Mouse (Mus musculus) testis, postnatal 10 days (tissue): ENCODE measurements around the gene Cdkl4.
"Not testable (repeated sequence)": the region's sequence is repeated elsewhere in the genome, so short reads cannot be mapped to it uniquely, and the experiment has no call there.

ENCODE experiments used
- DNase-seq: peaks from one replicate; pipeline ENCODE4 v3.0.0; 2021; ENCODE audit warnings: low spot score

Gene Cdkl4

GRCm38 (mm10) chr17:80577639-80578038, at the start of gene Cdkl4:
Cdkl4 (minus strand) TSS chr17:80577813.
- DNase-seq, result no peak

GRCm38 (mm10) chr17:80624979-80625378, 47.4 kb upstream of the Cdkl4 start:
- DNase-seq, result no peak

DNA sequence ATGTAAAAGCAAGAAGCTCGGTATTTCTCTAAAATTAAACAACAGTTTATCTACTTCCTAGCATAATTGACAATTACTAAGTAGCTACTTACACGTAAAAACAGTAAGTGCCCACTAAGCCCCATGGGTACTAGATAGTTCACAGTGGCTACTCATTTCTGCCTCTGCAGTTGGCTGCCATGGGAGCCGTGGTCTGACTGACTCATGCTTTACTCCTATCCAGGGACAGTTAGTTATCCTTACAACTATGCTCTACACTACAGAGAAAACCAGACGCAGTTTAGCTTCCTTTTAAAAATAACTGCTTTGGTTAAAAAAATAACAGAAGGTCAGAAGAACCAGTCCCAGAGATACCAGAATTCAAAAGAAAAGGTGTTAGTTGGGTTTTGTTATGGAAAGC, 44.1 kb upstream of the Cdkl4 start:
- no peak for DNase-seq

DNA sequence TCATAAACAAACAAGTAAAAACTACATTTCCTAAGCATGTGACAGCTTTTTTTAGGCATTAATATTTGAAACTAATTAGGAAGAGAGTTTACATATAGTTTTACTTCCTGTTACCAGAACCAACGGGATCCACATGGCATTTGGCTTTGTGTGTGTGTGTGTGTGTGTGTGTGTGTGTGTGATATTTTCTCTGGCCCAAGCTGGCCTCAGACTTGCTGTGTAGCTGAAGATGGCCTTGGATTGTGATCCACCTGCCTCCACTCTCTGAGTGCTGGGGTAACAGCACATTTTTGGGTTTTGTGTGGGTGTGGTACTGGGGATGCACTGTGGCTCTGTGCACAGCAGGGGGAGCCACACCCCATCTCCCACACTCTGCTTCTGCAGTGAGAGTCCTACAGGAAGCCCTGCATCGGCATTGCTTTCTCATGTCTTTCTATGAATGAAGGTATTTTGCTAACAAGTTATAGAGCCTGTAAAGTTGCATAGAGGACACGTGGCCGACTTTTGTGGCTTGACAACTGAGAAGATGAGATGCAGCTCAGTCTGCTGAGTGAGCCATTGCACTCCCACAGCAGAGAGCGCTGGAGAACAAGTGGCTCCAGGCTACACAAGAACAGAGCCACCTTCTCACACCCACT, 43.3 kb upstream of the Cdkl4 start:
- peak; percentile 77 for DNase-seq

- DNase-seq, result no peak
Measured at GRCm38 (mm10) chr17:80619556-80619955, 41.9 kb upstream of the Cdkl4 start.

DNA sequence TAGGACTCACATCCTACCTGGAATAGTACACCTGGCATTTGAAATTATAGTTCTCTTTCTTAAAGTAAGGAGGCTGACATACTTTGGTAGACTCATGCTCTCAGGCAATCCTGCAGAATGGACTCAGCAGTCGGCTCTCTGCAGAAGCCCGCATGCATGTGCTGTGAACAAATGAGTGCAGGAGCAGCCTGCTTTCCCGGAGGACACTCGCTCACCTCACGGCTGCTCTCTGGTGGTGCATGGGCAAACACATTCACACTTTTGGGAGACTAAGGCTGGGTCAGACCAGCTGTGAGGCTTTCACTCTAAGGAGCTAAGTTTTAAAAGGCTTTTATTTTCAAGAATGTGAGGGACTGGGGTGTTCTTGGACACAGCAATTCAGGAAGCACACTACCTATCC, 41.3 kb upstream of the Cdkl4 start:
- no peak for DNase-seq

GRCm38 (mm10) chr17:80603806-80604205, 26.2 kb upstream of the Cdkl4 start:
- DNase-seq, result no peak

DNA sequence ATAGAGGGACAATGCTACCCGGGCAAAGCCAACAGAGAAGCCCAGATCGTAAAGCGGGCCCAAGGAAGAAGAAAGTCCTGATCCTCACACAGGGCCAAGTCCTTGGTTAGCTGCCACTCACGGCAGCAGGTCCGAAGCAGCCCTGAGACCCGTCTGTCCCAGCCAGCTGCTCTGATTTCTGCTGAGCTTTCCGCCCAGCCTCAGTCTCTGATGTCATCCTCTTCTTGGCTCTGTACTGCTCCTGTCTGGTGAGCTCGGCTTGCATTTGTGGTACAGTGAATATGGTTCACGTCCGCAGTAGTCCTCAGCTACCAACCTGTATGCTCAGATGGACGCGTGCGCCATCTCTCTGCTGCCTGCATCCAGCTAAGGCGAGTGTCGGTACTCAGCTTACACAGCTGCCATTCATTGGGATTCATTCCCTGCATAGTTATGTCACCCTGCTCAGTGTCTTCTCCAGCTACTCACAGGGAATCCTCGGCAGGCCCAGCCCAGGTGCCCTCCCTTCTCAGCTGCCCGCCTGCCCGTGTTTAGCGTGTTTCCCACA, 25.5 kb upstream of the Cdkl4 start:
- DNase-seq, result no peak

DNA sequence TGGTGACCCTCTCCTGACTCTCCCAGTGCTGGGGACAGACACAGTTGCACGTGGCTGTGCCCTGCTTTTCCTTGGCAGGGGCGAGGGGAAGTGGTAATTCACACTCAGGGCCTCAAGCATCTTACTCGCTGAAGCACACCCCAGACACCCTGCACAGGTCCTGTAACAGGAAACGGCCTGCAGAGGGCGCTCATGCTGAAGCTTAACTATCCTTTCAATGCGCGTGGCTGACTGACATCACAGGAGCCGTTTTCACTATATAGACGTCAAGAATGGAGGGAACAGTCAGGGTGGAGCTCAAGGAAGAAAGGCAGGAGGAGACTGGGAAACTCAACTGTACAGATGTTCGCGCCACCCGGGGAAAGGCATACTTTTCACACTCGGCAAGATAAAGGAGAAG, 23.8 kb upstream of the Cdkl4 start:
- peak; percentile 60 for DNase-seq

DNA sequence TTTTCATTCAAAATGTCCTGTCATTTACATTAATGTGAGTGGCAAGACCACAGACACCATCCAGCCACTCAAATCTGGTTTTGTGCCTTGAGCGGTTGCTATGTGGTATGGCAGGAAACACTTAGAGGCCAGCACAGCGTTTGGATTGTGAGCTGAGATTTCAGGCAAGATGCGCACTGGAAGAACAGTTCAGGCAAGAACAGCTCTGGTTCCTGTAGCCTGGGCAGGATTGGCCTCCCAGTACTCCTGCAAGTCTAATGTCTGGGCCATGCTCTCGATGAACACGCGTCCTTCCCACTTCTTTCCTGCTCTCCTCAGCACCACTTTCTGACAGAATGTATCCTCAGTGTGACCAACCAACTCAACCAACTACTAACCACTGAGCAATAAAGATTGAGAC, 5.4 kb upstream of the Cdkl4 start:
- no peak for DNase-seq

GRCm38 (mm10) chr17:80579901-80580300, 2.3 kb upstream of the Cdkl4 start:
- DNase-seq, result no peak

GRCm38 (mm10) chr17:80579089-80579488, 1.5 kb upstream of the Cdkl4 start:
- no peak for DNase-seq

DNA sequence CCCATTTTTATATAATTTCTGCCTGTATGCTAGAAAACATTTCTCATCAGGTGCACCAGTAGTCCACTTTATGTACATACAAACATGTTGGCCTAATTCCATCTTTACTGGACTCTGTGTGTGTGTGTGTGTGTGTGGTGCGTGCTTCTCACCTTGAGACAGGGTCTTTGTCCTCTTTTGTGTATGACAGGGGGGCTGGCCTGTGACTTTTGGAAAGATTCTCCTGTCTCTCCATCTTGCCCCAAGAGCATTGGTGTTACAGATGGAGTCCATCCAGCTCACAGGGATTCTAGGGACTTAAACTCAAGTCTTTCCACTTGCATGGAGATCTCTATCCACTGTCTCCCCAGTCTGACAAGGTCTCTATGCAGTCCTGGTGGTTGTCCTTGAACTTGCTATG, 428 bp upstream of the Cdkl4 start:
- no peak for DNase-seq

- DNase-seq, result peak; percentile 58
Measured at GRCm38 (mm10) chr17:80577214-80577613, 399 bp downstream of the Cdkl4 start.

DNA sequence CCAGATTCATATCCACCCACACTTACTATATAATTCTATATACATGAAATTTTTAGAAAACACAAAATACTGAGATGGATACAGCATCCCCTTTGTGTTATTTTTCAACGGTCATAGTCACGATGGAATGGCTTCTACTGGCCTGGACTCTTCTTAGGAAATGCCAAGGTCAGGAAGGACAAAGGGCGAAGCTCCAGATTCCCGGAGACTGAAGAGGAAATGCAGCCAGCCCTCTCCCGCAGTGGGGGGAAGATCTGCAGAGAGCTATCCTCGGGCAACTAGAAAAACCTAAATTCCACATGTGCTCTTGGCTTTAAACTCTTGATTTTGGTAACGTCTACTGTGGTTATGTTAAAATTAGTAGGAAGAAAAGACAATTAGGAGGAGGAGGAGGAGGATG, 2.6 kb downstream of the Cdkl4 start:
- DNase-seq, result no peak

- DNase-seq, result no peak
Measured at GRCm38 (mm10) chr17:80574471-80574965, 3.1 kb downstream of the Cdkl4 start.

- no peak for DNase-seq
Measured at GRCm38 (mm10) chr17:80572187-80572935, 5.3 kb downstream of the Cdkl4 start.

DNA sequence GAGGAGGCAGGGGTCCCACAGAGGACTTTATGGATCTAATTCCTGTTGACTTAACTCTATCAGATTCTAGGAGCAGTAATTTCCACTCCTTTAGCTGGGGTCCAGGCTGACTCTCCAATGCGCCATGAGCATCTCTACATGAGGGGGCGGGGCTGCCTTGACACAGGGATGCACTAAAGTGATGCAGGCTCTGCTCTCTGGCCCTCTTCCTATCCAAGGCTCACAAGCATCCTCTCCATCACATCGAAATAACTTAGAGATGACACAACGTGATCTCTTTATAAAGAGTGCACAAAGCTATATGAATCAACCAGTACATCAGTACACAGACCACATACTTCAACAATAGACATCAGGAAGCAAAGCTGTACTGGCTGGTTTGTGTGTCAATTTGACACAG, 6.2 kb downstream of the Cdkl4 start:
- no peak for DNase-seq

DNA sequence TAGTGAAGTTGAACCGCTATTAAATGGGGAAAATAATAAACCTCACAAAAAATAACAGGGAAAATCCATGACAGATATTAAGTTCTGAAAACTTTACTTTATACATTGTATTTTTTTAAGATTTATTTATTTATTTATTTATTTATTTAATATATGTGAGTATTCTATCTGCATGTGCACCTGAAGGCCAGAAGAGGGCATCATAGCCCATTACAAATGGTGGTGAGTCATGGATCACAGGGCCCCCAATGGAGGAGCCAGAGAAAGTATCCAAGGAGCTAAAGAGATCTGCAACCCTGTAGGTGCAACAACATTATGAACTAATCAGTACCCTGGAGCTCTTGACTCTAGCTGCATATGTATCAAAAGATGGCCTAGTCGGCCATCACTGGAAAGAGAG, 7.9 kb downstream of the Cdkl4 start:
- DNase-seq, result not testable (repeated sequence)

DNA sequence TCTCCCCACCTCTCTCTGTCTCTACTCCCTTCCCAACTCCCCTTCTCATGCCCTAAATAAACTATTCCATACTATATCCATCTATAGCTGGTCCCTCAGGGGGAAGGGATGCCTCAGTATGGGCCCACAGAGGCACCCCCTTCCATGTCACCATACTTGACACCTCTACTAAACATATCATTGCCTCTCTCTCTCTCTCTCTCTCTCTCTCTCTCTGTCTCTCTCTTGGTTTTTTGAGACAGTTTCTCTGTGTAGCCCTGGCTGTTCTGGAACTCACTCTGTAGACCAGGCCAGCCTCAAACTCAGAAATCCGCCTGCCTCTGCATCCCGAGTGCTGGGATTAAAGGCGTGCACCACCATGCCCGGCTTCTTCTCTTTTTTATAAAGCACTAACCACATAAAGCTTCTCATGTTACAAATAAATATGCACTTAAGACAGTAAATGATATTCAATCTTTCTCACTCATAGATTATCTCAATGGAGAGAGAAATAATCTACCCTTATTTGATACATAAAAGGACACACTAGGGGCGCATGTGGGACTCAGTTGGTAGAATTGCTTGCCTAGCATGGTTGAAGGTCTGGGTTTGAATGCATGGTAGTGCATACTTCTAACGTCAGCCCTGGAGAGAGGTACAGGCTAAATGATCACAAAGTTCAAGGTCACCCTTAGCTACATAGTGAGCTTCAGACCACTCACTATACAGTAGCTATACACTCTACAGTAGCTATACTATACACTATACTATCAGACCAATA, 8.6 kb downstream of the Cdkl4 start:
- DNase-seq, result no peak

GRCm38 (mm10) chr17:80568441-80568840, 9.2 kb downstream of the Cdkl4 start:
- DNase-seq, result no peak

DNA sequence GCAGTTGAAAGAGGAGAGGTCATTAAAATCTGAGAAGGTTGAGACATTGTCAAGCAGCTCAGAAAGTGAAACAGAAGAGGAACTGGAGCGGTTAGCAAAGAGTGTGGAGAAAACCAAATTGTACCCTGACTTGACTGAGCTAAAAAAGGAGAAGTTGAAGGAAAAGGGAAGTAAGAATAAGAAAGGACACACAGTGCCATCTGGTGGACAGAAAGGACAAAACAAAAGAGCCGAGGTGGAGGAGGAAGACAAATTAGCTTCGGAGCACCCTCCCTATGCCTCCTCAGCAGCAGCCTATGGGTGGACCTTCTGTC, 13.0 kb downstream of the Cdkl4 start:
- no peak for DNase-seq
